Mouse (Mus musculus) heart, postnatal 36 days (tissue): ENCODE measurements at regions not wholly inside any gene's neighbourhood (a gene's known extent, or its start where the extent isn't known, plus 50 kb on each side); places are given as distances from the start of the nearest gene placed in this dataset.

ENCODE experiments used
- DNase-seq, 2 experiments: peaks; one replicate each; pipeline ENCODE4 v3.0.0; 2021 to 2022
- intact Hi-C: fragments of 180-260 bp; cut with DNase I; formaldehyde crosslinking; loops from one replicate; pipeline ENCODE4 v1.15.1; 2025

DNA sequence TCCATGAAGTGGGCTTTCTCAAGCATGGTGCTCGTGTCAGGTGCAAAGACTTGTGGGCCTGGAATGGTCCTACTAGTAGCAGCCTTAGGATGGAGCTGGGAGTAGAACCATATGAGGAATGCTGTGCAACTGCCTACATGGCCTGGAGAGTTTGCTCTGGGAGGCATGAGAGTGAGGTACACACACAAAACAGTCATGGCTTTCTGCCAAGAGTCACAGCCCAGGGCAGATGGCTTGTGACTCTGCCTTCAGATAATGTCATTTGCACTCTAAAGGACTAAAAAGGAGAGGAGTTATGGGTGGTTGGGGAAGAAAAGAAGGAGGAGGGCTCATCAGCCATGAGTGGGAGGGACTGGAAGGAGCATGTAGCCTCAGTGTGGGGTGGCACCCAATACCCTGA lies 263.1 kb downstream of the Cbln1 start:
- no peak for DNase-seq
- intact Hi-C loops: no loop called here

DNA sequence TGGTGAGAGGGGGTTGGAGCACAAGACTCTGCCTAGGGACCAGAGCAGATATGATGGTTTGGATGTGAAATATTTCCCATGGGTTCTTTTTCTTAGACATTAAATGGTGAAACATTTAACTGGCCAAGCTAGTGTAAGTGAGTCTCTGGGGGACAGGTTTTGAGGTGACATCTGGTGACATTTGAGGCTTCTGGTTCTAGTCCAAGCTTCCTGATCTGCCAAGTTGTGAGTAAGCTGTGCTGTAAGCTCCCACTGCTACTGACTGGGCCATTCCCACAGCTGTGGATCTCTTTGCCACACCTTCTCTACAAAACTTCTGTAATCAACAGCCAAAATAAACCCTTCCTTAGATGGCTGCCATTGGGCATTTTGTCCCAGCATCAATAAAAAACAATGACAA lies 264.4 kb downstream of the Cbln1 start:
- intact Hi-C loops: no loop called here
- no peak for DNase-seq

DNA sequence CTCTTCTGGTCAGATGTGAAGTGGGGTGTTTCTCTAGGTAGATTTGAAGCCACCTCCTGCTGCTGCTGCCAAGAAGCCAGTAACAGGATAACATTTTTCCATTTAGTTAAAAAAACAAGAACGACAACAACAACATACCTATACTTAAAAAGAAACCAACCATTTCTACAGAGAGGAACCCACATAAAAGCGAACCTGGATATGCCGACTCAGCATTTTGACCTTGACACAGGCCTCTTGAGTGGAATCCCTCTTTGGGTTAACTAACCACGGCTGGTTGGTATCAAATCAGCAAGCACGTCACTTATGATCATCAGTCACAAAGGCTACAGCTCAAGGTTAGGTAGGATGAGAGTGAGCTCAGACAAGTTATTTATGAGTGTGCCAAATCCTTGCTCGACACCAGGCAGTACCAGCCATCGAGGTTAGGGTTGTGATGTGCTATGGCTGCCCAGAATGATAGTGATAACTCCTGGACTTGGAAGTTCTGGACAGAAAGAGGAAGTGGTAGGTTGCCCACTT lies 269.7 kb downstream of the Cbln1 start:
- no peak for DNase-seq
- intact Hi-C loops: no loop called here

- intact Hi-C loops: no loop called here
- no peak for DNase-seq
Observed at GRCm38 (mm10) chr8:87199461-87200131, 272.8 kb downstream of the Cbln1 start.

DNA sequence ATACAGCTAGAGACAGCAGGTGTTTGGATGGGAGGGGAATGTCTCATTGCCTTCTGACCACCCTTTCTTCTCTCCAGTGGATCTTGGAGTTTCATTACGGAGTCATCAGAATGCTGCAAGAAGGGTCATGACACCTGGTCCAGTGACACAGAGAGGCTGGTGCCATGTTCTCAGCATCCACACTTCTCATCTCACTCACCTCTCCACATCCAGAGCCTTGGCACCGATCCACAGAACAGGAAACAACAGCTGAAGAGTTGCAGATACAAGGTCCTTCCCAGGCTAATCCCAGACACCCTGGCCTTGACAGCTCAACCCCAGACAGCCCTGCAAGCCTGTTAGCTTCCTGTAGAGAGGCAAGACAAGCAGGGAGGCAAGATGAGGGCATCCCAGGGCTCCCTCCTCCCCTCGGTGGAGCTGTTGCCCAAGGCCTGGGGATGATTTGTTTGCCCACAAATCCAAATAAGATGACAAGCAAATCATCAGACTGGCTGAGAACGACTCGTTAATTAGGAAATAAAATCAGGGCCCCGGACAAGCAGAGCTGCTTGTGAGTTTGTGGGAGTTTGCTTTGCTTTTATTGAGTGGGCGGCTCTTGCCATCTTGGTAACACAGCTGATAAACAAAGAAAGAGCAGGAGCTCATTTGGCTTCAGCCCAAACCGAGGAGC lies 274.4 kb downstream of the Cbln1 start:
- no peak for DNase-seq
- intact Hi-C loops: no loop called here

GRCm38 (mm10) chr8:87197000-87197399 lies 275.4 kb downstream of the Cbln1 start:
- intact Hi-C loops: no loop called here
- no peak for DNase-seq

GRCm38 (mm10) chr8:87196050-87196449 lies 276.4 kb downstream of the Cbln1 start:
- intact Hi-C loops: no loop called here
- DNase-seq: no peak

GRCm38 (mm10) chr8:87189791-87190385 lies 282.5 kb downstream of the Cbln1 start:
- intact Hi-C loops: no loop called here
- no peak for DNase-seq

DNA sequence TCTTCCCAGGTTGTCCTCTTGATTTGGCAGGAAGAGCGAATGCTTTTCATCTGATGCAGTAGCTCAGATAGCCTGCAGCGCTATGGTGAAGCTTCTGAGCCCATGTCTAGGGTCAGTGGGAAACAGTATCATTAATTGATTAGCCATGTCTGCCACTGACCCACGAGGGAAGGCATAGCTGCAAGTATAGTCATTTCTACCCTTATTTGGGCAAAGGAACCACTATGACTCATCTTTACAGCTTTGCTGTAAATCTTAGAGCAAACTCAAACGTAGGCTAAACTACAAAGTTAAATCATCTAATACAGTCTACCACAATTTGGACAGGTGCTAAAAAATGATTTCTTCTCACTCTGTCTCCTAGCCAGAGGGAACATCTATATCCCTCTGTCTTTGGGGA lies 289.5 kb downstream of the Cbln1 start:
- intact Hi-C loops: no loop called here
- no peak for DNase-seq

- no peak for DNase-seq
- intact Hi-C loops: no loop called here
Observed at GRCm38 (mm10) chr8:87178561-87178960, 293.5 kb upstream of the N4bp1 start.

GRCm38 (mm10) chr8:87177620-87178019 lies 292.6 kb upstream of the N4bp1 start:
- no peak for DNase-seq
- intact Hi-C loops: no loop called here

DNA sequence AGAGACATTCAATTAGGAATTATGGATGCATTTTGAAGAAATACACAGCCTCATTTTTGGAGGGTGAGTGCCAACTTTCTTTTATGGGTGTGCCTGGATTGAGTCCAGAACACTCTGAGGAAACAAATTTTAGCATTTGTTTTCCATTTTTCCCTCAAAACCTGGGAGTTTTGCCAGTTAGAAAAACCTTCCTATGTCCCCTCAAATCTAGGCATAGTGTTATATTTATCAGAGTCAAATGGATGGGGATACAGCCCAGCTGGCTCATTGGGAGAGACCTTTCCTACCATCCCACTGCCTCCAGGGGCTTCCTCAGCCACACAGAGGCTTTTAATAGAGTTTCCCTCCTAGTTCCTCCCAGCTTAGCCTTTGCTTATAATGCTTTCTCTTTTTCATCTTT lies 290.0 kb upstream of the N4bp1 start:
- intact Hi-C loops: no loop called here
- no peak for DNase-seq

- intact Hi-C loops: no loop called here
- no peak for DNase-seq
Observed at GRCm38 (mm10) chr8:87173720-87174119, 288.7 kb upstream of the N4bp1 start.

GRCm38 (mm10) chr8:87166771-87167170 lies 281.7 kb upstream of the N4bp1 start:
- intact Hi-C loops: no loop called here
- no peak for DNase-seq

GRCm38 (mm10) chr8:87160416-87160815 lies 275.4 kb upstream of the N4bp1 start:
- intact Hi-C loops: no loop called here
- DNase-seq: no peak

DNA sequence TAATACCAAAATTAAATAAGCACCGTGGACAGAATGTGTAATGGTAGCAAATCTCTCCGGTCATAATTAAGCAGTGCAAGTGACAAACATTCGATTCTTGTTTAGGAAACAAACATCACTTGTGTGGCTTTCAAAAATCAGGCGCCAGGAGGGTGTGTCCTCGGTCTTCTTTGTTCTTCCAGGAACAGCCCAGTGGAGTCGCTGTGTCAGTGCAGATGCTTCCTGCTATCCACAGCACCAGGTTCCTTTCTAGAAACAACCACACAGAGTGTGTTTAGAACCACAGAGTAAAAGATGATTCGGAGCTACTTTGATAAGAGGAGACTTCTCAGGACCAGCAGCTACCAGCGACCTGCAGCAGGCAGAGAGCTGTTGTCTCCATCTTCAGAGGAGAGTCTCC lies 273.3 kb upstream of the N4bp1 start:
- DNase-seq: no peak

DNA sequence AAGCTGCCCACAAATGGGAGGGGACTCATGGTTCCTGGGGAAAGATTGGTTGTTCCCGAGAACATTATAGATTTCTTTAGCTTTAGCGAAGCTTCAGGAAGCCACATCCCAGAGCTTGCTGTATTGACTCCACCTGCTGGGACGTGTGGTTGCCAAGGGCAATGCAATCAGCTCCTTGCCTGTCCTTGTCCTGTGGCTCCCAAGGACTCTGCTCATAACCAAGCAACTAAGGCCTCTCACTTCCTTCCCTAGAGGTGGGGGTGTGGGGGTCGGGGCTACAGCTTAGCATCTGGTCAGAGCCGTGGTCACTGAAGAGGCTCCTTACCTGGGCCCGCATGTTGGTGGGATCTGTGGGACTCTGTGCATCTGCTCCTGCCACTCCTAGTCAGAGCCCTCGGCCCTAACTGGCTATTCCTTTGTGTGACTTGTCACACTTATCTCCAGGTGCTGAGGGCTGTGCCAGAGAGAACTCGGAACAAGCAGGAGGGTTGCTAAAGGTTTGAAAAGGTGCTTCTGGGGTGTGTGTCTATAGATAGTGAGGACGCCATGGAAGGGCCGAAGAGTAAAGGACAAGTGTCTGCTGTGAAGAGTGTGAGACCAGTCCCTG lies 270.9 kb upstream of the N4bp1 start:
- DNase-seq: no peak
- intact Hi-C loops: no loop called here

More for the DNA sequence above, 273.3 kb upstream of the N4bp1 start:
- intact Hi-C loops: no loop called here

- intact Hi-C loops: no loop called here
- DNase-seq: no peak
Observed at GRCm38 (mm10) chr8:87152068-87152915, 267.2 kb upstream of the N4bp1 start.

- no peak for DNase-seq
- intact Hi-C loops: no loop called here
Observed at GRCm38 (mm10) chr8:87148853-87149252, 263.8 kb upstream of the N4bp1 start.

- intact Hi-C loops: no loop called here
- DNase-seq: no peak
Observed at GRCm38 (mm10) chr8:87147704-87148103, 262.6 kb upstream of the N4bp1 start.

DNA sequence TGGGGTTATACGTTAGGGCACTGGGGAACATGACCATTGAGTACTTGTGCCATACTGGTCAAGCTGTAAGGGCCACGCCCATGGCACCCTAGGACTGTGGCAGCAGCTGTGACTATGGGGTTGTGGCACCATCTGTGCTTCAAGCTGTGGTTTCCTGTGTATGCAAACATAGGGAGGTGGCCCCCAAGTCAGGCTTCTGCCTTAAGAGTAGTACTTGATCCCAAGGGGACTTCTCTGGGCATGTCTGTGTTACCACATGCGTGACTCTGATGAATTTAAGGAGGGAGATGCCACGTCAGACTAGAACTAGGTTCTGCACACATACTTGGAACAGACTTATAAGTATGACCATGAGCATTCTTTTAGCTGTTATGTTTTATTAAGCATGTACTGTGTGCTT lies 252.4 kb upstream of the N4bp1 start:
- DNase-seq: no peak
- intact Hi-C loops: no loop called here
